Mouse (Mus musculus) lung, postnatal 25 days (tissue): ENCODE results near the gene Otos.

Experiments
- DNase-seq: peaks from one replicate; pipeline ENCODE4 v3.0.0; 2022; ENCODE audit warnings: low spot score

Otos gene

DNA sequence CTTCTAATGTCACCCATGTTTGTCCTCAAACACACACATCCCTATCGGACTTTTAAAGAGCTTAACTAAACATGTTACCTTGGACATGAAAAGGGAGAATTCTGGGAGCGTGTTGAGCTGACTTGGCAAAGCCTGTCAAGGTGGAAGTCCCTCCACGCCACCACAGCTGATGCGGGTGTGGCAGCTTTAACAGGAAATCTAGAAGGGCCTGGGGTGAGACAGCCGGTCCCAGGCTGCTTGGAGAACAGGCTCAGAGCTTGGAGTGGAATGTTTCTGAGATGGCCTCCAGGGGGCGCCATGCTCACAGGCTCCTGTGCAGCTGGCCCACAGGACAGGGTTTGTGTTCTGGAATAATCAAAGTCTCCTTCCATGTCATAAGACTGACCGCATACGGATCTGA is at the start of gene Otos:
Gene Otos, minus strand, starts transcription at position 169 of the 400 bp plus-strand sequence.
- peak; percentile 39 for DNase-seq

DNA sequence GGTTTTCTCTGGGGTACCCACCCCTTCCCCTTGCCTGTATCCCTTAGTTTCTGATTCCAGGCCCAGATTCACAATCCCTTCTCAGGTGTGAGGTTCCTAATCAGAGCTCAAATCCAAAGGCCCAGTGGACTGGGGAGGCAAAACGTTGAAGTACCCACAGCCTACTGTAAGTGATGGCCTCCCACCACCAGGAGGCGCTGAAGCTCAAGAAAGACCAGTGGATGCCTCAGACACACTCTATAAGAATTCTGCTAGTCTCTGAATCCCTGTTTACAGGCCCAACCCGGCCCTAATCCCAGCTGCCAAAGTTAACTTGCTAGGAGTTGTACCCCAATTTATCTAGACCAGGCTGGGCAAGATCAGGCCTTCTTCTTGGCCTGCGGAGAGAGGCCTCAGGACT is 48.2 kb upstream of the Otos start:
- DNase-seq = peak; percentile 67

DNA sequence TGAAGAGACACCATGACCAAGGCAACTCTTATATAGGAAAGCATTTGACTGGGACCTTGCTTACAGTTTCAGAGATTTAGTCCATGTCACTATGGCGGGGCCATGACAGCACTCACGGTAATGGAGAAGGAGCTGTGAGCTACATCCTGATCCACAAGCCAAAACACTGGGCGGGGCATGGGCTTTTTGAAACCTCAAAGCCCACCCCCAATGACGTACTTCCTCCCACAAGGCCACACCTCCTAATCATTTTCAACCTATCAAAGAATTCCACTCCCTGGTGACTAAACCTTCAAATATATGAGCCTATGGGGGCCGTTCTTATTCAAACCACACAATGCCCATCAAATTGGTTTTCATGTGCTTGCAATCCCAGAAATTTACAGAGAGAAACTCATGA is 47.1 kb upstream of the Otos start:
- no peak for DNase-seq

DNA sequence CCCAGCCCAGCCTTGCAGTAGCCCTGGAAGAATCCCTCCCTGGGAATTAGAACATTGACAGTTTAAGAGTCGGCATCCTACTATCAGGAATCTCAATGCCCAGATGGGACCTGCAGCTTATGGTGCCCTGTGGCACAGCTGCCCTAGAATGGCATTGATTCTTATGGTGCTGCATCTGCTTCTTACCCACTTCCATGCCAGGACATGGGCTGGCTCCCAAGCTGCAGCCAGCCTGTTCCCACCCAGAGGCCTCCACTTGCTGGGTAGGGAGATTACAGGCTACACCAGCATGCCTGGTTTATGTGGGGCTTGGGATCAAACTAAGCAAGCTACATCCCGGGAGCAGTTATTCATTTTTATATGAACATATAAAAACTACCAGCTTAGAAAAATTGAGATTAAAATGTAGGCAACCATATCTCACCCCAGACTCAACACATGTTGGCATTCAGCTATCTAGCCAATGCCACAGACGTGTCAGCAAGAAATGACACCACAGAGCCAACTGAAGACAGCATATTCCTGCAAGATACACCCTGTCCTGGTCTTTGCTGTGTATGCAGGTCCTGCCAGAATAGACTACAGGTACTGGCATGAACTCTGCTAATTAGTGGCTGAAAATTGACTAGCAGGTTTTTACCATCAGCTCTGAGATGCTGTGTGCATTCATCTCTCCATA is 42.7 kb upstream of the Otos start:
- no peak for DNase-seq

DNA sequence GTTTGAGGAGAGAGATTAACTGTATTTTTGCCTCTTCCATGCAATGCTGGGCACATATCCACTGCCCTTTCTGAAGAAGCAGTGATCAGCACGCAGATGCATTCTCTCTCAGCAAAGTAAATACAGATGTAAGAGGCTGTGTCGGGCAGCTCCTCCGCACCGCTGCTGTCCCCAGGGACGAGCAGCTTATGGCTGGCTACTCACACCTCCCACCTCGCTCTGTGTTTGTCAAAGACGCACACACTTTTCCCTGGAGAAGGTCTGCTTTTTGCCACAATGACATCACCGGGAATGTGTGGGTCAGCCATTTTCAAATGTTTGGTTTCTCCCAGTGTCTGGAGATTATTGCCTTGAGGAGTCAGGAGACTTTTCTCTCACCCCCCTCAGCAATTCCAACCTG is 38.4 kb upstream of the Otos start:
- no peak for DNase-seq

DNA sequence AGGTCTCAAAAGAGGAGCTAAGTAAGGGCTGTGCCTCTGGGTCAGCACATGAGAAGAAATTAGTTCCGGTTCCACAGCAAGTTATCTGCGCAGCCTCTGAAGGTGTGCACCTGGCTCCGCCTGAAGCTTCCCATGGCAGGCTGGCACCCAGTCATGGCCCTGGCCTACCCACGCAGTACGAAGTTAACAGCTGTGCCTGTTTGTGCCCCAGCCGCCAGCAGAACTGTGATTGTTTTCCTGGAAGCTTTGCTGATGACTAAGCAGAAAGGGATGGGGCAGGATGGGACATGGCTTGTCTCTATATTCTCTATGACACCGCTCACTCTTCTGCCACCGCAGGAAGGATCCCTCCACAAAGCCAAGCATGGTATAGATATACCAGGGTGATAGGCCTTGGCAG is 34.5 kb upstream of the Otos start:
- no peak for DNase-seq

DNA sequence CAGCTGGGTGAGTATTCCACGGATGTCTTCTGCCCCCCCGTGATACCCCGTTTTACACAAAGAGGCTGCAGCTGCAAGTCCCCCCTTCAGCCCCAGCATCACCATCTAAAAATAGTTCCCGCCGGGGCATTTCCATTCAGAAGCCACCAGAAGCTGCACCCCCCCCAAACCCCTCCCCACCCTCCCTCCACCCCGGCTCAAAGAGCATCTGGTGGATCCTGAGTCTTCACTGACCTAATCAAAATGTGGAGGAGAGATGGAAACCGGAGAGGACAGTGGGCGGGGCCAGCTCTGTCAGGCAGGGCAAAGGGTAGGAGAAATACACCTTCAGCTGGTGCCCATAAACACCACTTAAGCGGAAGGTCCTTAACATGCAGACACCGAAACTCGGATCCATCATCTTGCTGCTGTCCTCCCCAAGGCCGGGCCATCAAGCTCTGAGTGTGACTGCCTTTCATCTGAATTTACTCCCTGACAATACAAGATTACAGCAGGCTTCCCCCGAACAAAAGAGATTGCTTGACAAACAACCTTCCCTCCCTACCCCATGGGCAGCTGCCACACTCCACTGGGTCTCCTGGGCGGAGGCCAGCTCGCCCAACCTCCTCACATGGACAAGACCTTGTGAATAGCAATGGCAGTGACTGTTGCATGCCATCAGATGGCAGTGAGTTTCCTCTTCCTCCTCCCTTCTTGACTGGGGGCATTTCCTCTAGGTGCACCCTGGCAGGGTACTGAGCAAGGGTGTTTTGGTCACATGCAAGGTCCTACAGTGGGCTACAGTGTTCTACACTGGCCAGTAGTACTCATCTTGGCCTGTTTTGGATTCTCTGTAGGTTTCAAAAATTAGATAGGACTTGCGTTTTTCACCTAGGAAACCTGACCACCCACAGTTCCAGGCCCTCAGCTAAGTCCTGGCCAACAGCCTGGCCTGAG is 32.3 kb upstream of the Otos start:
- DNase-seq = no peak

DNA sequence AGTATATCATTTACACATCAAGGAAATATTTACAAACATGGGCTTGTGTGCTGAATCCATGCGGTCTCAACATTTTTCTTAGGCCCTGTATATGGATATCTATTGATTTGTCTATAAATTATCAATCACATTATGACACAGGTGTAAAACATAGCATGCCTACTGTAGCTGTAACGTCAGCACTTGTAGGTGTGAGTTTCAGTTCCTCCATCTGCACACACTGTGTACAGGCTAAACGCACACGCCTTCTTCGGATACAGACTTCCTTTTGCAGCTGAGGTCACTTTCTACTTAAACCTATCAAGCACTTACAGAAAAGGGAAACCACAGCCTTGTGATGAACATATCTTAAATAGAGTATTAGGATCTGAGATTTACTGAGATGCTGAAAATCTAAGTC is 30.1 kb upstream of the Otos start:
- no peak for DNase-seq

DNA sequence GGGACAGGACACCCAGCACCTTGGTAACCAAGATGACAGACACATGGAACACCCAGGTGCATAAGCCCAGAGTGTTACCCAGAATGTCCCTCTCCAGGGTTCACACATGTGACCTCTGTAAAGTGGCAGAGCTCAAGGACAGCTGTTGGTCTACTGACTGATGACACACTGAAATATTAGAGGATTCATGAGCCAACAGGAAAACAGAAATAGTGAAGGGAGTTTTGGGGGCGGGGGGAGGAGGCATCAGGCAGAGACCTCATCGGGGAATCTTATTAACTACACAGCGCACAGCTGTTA is 28.0 kb upstream of the Otos start:
- DNase-seq = no peak

DNA sequence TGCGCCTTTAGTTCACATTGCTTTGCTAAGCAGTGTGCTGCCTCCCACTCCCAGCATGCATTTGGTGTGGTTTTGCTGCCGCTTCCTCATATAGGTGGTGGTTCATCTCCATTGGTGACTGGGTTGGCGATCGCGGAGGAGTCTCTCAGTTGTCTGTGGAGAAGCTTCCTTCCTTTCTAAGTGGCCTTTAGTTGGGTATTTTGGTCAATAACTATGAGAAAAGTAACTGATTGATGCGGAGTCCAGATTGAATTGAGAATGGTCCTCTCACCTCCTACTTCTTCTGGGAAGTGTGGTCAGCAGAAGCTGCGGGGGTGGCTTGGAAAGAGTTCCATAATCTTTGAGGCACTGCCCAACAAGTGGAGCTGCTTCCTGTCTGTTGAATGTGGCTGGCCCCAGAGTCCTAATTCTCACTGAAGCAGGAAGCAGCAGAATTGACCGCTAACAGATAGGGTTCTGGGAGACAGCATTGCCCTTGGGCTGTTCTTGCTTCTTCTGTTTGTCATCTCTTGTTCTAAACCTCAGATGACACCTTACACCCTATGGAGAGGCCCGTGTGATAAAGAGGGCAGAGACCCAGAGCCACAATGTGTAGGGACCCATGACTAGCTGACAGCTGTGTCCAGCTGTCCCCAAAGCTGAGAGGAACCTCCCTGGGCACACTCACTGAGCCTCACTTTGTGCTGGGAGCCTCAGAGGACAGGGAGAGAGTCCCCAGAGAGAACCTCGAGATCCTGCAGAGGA is 27.5 kb upstream of the Otos start:
- DNase-seq = no peak

DNA sequence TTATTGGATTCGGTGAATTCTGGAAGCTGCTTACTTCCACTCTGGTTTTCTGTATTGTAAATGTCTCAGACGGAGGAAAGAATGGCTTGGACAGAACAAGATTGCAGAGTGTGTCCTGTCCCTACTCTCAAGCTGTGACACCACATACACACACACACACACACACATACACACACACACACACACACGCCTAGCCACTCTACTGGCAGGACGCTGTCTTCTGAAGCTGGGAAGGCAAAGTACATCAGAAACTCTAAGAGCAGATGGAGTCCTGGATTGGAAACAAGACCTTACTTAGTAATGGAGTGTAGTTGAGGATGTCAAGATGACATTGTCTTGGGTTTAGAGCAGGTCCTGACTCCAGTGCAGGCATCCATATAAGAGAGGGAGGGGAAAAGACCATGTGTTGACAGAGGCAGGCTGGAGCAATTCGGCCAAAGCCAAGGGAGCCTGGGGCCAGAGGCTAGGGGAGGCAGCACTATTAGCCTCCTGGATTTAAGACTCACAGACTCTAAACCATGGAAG is 24.7 kb upstream of the Otos start:
- DNase-seq = no peak

DNA sequence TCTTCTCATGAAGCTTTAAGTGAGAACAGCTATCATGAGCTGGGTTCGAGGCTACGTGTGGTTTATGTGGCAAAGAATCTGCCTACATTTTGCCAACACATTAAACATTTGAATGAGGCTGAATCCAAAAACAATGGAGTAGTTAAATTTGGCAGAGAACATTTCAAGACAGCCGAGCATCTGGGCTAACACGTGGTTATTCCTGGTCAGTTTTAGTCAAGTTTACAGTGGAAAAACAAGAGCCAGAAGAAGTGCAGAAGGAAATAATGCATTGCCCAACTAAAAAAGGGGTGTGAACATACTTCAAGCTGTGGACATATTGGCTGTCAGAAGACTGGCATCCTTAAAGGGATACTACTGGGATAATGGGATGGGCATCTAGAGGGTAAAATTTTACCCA is 22.7 kb upstream of the Otos start:
- no peak for DNase-seq

DNA sequence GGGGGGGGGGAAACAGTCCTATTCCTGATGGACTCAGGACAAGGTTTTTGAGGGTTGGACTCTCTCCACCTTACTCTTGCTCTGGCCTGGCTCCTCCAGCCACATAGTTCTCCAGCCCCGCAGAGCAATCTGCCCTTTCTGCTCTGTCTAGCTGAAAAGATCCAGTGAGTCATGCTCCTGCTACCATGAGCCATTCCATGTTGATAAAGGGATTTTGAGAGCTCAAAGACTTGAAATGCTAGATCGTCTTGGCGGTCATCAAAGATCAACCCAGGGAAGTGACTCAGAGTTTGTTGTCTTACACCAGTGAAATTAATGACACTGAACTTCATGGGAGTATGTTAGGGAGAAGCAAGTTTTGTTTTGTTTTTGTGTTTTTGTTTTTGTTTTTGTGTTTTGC is 20.8 kb upstream of the Otos start:
- no peak for DNase-seq

DNA sequence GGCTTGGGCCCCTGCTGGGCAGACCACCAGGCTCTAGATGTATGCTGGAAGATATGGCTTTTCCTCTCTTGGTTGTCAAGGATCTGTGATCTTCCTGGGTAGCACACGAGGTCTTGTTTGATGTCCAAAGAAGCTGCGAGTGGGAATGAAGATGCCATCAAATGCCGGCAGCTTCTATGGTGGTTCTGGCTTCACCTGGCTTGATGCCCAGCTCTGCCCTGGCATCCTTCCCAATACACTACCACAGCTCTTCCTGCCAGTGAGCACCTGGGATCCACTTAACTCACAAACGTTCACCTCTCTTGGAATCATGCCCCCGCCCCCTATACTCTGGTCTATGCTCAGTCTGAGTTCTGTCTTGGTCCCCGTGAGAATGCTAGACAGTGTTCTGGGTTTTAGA is 18.5 kb upstream of the Otos start:
- no peak for DNase-seq

DNA sequence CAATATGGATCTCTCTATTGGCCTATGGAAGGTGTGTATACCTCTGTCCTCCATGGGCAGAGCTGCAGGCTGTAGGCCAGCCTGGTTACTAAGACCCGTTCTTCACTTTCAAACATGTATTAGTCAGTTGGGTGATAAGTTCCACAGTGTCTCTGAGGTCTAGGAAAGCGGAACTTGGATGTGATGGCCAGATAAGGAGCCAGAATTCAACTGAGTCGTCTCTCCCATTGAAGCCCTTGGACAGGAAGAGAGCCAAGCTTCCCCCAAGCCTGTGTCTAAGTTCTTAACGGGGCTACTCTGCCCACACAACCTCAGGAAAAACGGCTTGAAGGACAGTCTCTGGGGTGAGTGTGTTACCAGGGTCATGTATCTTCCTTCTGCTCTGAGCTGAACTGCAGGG is 10.8 kb upstream of the Otos start:
- DNase-seq = no peak

DNA sequence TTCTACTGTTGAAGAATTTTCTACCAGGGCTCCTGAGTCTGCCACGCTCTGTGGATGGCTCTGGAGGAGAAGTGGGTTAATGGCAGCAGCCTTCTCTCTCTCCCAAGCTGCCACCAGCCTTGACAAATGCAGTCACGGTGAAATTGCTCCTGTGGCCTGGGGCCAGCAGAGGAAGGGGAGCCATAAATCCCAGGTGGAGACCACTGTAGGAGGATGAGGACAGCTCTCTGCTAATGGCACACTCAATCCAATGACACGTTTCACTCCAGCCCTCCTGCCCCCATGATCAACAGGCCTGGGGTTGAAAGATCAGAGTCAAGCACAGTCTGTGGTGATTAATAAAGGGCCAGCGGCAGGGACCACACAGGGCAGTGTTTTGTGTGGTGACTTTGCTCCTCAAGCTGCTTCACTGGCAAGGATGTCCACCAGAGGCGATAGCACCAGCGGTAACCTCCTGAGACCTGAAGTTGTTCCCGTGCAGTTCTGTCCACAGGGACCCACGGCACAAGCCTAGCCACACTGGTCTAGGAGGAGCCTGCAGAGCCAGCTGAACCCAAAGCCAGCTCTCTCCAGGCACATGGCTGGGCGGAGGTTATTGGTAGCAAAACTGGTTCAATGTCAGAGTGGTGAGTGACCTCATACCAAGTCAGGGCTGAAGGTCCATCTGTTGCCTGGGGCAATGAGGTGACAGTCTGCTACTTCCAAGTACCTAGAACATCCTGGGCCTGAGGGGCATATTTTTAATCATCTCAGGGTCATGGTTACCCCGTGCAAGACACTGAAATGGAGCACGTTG is 8.6 kb upstream of the Otos start:
- no peak for DNase-seq

DNA sequence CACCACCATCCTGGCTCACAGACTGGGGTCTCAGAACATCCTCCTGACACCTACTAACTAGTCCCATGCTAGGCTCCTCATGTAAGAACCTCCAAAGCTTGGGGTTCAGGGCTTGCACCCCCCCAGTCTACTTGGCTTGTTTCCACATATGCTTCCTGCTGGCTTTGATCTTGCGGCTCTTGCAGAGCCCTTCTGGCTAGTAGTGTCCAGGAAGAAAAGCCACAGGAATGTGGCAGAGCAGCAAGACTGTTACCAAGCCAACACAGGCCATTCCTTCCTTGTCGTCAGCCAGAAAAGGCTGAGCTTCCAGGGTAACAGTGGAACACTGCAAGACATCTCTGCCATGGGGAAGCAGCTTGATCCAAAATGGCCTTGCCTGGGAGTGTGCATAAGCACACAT is 6.0 kb upstream of the Otos start:
- DNase-seq = no peak

DNA sequence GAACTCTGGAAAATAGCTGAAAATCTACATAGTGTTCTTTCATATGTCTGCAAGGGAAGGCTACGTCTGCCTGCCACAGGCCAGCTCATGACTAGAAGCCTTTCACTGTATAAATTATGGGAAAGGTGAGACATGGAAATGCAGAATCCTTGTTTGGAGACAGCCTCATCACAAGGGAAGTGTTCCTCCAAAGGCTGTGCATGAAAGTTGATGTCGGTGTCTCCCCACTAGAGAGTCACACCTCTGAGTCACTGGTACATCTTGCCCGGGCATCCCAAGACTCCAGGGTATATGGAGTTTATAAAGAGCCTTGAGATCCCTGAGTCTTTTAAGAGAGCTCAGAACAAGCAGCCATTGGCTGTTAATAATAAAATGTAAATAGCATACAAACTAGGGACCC is 4.5 kb upstream of the Otos start:
- no peak for DNase-seq

DNA sequence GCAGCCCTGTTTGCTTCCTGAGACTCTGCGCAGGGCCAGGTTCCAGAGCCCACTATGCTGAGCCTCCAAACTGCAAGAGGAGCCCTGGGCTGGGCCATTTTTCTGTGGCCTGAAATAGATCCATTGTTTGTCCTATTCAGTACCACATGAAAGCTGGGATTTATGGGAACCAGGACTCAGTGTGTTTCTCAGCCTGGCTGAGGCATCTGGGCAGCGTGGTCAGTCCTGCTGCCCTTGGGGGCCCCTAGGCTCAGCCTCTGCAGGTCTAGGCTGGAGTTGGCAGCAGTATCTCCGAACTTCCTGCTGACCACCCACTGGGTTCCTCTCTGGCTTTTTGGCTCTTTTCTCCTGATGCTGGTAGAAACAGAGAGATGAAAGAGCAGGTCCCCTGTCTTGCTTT is 2.8 kb upstream of the Otos start:
- DNase-seq = no peak

DNA sequence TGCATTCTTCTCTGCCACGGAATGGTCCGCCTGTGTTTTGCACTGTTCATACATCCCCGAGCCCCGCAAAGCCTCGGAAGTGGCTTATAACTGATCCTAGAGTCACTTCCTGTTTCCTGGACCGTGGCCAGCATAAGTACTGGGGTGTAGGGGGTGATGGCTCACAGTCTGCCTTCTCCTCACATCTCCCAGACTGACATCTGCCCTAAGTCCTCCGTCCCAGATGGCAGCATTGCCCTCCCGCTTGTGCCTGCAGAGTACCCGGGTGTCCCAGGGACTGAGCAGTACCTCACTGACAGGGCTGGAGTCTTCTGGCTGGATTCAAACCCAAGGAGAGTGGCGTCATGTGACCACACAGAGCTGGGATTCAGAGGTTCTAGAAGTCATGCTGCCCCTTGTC is 444 bp downstream of the Otos start:
- no peak for DNase-seq

DNA sequence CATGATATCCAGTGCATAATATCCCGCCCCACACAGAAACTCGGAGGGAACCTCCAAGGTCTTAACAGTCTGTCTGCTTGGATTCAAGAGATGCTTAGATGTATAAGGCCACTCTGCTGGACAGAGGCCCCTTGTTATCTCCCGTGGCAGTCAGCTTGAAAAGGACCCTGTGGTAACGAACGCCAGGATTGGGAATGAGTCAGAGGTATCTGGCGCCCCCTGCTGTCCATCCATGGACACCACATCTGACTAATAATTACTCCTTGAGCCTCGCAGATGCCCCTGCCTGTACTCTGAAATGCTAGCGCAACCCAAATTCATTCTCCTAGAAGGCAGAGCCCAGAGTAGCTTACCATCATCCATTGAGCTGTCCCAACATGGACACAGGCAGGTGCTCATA is 889 bp downstream of the Otos start:
- DNase-seq = peak; percentile 41

DNA sequence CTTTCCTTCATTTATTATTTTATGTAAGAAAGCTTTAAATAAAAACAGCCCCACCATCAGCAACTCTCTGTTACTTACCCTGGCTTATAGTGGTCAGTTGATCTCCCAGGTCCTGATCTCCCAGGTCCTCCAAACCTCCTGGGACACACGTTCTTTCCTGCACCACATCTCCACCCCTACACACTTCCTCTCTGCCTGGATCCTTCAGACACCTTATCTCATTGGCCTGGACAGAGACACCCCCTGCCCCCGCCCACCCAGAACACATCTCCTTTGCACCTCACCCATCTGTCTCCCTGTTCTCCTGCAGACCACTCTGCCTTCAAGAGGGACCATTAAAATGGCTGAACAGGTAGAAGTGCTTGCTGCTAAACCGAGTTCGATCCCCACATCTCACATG is 1.6 kb downstream of the Otos start:
- no peak for DNase-seq
